Mouse (Mus musculus) intestine, embryonic 15.5 days (tissue): Measurements from ENCODE around the gene Hook1. TPM values are rescaled to one million over a fixed set of nuclear protein-coding genes. Genes with fewer than 3 reads are reported as not detected.
A peak's percentile ranks its signal among the peaks of the same experiment; 100 is the strongest.

ENCODE experiments used
- ATAC-seq: fragments of 200-750 bp; cut with Nextera tagmentation; 2 replicates; pipeline ENCODE4 v1.8.0; 2017; ENCODE audit warnings: moderate TSS enrichment, moderate library complexity
- H3K27ac ChIP-seq: fragments of 300-500 bp; sonication (generic); 2 replicates; pipeline ENCODE4 v1.5.1; 2015; ENCODE audit warnings: mild to moderate bottlenecking, inconsistent platforms
- H3K27me3 ChIP-seq: fragments of 300-500 bp; sonication (generic); replicated peaks from 2 replicates; pipeline ENCODE4 v1.6.1; 2015; ENCODE audit warnings: inconsistent platforms
- H3K36me3 ChIP-seq: fragments of 300-500 bp; sonication (generic); 2 replicates; pipeline ENCODE4 v1.6.1; 2015; ENCODE audit warnings: inconsistent platforms
- H3K4me1 ChIP-seq: fragments of 300-500 bp; sonication (generic); replicated peaks from 2 replicates; pipeline ENCODE4 v1.6.1; 2015; ENCODE audit warnings: inconsistent platforms
- H3K4me2 ChIP-seq: fragments of 300-500 bp; sonication (generic); replicated peaks from 2 replicates; pipeline ENCODE4 v1.6.1; 2015; ENCODE audit warnings: mild to moderate bottlenecking, inconsistent platforms
- H3K4me3 ChIP-seq: fragments of 300-500 bp; sonication (generic); replicated peaks from 2 replicates; pipeline ENCODE4 v1.5.1; 2015; ENCODE audit warnings: inconsistent platforms
- H3K9ac ChIP-seq: fragments of 300-500 bp; sonication (generic); 2 replicates; pipeline ENCODE4 v1.6.1; 2015; ENCODE audit warnings: inconsistent platforms
- H3K9me3 ChIP-seq: fragments of 300-500 bp; sonication (generic); 2 replicates; pipeline ENCODE4 v1.6.1; 2016; ENCODE audit warnings: inconsistent platforms
- WGBS: fragments of 180-500 bp; shearing (Covaris S2); methylation state at CpG from one replicate; pipeline ENCODE4 v1.1.7; 2015; 5-methylcytosine and 5-hydroxymethylcytosine counted together
- polyA plus RNA-seq: library from polyadenylated mRNA; unstranded; fragments of >200 nt; fragmentation: Nextera tagmentation; extraction: Ambion mirVana; gene quantifications from 2 replicates; pipeline ENCODE4 v1.2.1, GENCODE M21; 2015

Hook1 gene
- polyA plus RNA-seq = 35.1 and 37.5 TPM in 2 replicates

DNA sequence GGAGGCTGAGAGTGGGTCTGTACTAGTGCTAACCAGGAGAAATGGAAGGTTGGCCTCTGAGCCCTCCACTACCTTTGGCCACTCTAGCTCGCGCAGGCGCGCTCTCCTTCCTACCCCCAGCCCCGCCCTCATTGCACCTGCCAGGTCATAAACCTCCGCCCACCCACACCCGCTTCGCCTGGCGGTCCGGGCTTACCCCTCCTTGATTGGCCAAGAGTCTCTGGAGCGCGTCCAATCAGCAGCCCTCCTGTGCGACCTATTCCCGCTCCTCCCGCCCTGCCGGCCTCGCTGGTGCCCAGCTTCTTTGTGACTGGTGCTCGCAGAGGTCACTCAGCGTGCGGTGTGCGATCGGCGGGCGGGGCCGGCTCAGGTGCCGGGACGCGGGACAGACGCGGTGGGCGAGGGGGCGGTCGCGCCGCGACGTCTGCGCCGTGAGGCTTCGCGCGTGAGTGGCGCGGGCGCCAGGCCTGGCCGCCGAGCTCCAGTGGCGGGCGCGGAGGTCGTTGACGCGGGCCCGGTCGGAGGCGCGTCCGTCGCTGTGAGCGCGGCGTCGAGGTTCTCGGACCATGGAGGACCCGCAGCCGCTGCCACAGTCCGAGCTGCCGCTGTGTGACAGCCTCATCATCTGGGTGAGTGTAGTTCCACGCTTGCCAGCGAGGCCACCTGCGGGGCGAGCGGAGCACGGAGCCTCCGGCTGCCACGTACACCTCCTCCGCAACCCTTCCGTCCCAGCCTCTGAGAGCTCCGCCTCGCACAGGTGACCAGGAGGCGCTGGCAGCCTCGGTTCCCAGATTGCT is at the start of gene Hook1:
Gene Hook1 (plus strand): TSS at position 313 of the 797 bp plus-strand sequence.
- no peaks in the 10 kb centered on the region for H3K36me3 ChIP-seq
- H3K4me3 ChIP-seq = peak within 1 kb of the TSS; percentile 62
- H3K27ac ChIP-seq = peak within 1 kb of the TSS; percentile 66
- no peaks in the 10 kb centered on the region for H3K27me3 ChIP-seq
- ATAC-seq = peak; percentile 100
- H3K4me2 ChIP-seq = peak within 1 kb of the TSS; percentile 79
- under 1% methylated on average over 82 of the region's 82 CpGs for WGBS
- H3K9ac ChIP-seq = peak within 1 kb of the TSS; percentile 70
- 0 out of 2 replicates have a peak, but pooled peaks cover 2% of the 10 kb centered on the region for H3K4me1 ChIP-seq
- no peaks in the 10 kb centered on the region for H3K9me3 ChIP-seq

DNA sequence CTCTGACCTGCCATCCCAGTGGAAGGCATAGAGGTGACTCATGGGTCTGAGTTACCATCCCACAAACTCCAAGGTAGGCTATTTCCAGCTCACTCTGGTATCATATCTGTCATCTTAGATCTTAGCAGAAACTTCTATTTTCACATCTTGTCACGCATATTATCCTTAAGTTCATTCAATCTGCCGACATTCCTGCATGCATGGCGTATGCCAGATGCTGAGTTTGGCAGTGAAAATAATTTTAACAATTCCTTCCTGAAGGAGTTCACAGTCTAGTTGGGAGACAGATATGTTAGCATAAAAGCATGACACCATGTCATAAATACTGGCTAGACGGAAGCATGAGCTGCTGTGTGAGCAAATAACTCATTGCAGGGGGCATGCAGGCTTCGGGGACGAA is 49.3 kb upstream of the Hook1 start:
- no peak overlapping the region for H3K27ac ChIP-seq
- 58% methylated on average over 6 of the region's 6 CpGs for WGBS

DNA sequence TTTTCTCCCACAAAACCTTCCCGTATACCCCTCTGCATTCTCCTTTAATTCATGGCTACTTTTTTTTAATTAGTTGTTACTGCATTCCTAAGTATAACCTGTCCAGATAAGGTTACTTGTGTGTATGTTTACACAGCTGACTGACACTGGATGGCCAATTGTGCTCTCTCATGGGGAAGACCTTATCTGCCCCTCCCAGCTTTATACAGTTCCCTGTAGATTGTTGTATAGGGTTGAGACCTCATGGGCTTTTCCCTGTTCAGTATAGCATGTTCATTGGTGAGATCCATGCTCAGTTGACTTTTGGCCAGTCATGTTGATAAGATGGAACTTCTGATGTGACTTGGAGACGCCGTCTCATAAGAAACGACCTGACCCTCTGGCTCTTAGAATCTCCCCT is 46.6 kb upstream of the Hook1 start:
- no peaks in the 10 kb centered on the region for H3K27me3 ChIP-seq
- no peak overlapping the region for H3K27ac ChIP-seq
- 74% methylated on average over 4 of the region's 4 CpGs for WGBS
- H3K4me1 ChIP-seq = no peaks in the 10 kb centered on the region
- H3K4me2 ChIP-seq = no peak overlapping the region
- peak; percentile 57 for ATAC-seq
- H3K9ac ChIP-seq = no peak overlapping the region
- H3K4me3 ChIP-seq = no peak overlapping the region
- no peaks in the 10 kb centered on the region for H3K36me3 ChIP-seq
- no peaks in the 10 kb centered on the region for H3K9me3 ChIP-seq

More for the DNA sequence above, 49.3 kb upstream of the Hook1 start:
- Histone ChIP-seq H3K4me1 (no peaks in the 10 kb centered on the region), H3K9ac (no peak overlapping the region), H3K4me2 (no peak overlapping the region), H3K36me3 (no peaks in the 10 kb centered on the region), H3K9me3 (no peaks in the 10 kb centered on the region), H3K4me3 (no peak overlapping the region), H3K27me3 (no peaks in the 10 kb centered on the region)
- ATAC-seq = no peak

DNA sequence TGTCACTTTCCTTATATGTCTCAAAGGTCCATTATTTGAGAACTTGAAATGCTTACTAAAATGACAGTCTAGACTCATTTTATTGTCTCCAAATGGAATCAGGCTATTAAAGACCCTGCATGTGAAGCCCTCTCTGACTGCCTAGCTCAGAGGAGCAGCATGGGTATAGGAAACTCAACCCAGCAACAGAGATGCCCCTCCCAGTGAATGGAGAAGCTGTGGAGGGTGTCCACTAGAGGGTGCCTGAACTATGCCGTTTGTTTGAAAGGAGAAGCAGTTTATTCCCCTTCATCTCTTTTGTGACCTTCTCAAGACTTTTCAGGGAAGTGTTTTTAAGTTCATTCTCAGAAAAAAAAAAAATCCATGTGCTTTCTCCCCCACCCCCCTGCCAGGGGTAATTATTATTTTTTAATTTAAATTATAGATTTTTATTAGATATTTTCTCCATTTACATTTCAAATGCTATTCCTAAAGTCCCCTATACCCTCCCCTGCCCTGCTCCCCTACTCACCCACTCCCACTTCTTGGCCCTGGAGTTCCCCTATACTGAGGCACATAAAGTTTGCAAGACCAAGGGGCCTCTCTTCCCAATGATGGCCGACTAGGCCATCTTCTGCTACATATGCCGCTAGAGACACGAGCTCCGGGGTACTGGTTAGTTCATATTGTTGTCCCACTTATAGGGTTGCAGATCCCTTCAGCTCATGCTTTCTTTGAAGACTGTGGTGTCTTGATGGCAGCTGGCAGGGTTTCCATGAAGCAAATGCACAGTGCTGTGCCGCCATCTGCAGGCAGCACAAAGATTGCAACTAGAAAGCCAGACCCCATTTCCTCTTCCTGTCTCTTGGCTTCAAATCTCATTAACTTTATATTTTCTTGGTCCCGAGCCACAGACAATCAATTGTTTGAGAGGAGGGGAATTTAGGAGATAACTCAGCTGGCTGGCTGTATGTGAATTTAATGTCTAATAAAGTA is 42.5 kb upstream of the Hook1 start:
- H3K4me3 ChIP-seq = no peak overlapping the region
- no peak overlapping the region for H3K27ac ChIP-seq
- no peak overlapping the region for H3K4me2 ChIP-seq
- H3K4me1 ChIP-seq = no peaks in the 10 kb centered on the region
- H3K36me3 ChIP-seq = no peaks in the 10 kb centered on the region
- H3K9ac ChIP-seq = no peak overlapping the region
- no peaks in the 10 kb centered on the region for H3K9me3 ChIP-seq
- peak; percentile 60 for ATAC-seq
- no peaks in the 10 kb centered on the region for H3K27me3 ChIP-seq
- WGBS = 8% methylated on average over 7 of the region's 7 CpGs

DNA sequence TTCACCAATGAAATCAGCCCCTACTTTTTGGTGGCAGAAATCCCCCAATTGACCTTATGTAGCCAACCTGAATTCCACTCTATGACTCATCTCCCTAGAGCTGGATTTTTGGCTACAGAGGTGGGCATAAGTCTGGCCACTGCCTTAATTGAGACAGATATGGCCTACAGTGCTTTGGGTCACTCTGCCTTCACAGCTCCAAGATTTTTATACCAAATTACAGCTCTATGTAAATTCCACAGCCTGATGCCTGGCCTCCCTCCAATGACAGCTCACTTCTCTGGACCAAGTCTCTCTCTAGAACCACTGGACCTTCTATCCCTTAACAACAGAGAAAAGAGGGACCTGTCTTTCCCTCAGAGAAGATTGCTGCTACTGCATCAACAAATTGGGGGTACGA is 38.2 kb upstream of the Hook1 start:
- H3K9me3 ChIP-seq = no peaks in the 10 kb centered on the region
- no peak overlapping the region for H3K4me2 ChIP-seq
- ATAC-seq = no peak
- H3K4me1 ChIP-seq = no peaks in the 10 kb centered on the region
- H3K9ac ChIP-seq = no peak overlapping the region
- H3K36me3 ChIP-seq = no peaks in the 10 kb centered on the region
- H3K4me3 ChIP-seq = no peak overlapping the region
- no peaks in the 10 kb centered on the region for H3K27me3 ChIP-seq
- 92% methylated on average over 1 of the region's 1 CpGs for WGBS
- no peak overlapping the region for H3K27ac ChIP-seq

DNA sequence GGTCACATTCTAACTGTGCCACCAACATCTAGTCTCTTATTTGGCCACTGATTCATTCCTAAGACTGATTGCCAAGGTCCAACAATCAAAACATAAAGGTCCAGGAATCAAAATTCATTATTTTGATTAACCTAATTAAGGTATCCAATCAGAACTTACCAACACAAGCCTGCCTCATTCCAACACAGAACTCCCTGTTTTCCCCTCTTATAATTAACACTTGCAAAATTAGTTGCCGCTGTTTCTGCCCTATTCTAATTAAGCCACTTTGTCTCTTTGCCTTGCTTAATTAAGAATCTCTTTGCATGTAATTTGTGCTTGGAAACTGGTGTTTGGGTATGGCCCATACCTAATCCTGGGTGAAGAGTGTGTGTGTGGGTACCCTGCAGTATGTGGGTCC is 37.1 kb upstream of the Hook1 start:
- no peak overlapping the region for H3K9ac ChIP-seq
- no peaks in the 10 kb centered on the region for H3K36me3 ChIP-seq
- no peak overlapping the region for H3K4me2 ChIP-seq
- ATAC-seq = no peak
- H3K4me3 ChIP-seq = no peak overlapping the region
- H3K27me3 ChIP-seq = no peaks in the 10 kb centered on the region
- no peak overlapping the region for H3K27ac ChIP-seq
- H3K4me1 ChIP-seq = no peaks in the 10 kb centered on the region
- WGBS = 86% methylated on average over 1 of the region's 1 CpGs
- no peaks in the 10 kb centered on the region for H3K9me3 ChIP-seq

DNA sequence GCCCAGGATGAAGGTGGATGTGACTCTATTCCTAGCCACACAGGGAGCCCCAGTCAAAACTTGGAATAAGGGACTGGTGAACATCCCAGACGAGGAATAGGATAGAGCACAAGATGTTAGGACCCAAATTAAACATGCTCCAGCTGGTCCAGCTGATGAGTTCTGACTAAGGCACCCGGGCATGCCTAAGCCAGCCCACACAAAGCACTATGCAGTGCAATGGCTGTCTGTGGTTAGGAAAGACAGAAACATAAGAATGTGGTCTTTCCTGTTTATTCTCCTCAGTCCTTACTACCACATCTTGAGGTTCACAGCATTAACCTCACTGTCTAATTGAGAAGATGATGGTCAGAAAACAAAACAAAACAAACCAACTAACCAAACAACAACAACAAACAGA is 35.7 kb upstream of the Hook1 start:
- no peak overlapping the region for H3K4me2 ChIP-seq
- ATAC-seq = no peak
- no peak overlapping the region for H3K9ac ChIP-seq
- no peak overlapping the region for H3K4me3 ChIP-seq
- no peaks in the 10 kb centered on the region for H3K9me3 ChIP-seq
- H3K36me3 ChIP-seq = no peaks in the 10 kb centered on the region
- H3K4me1 ChIP-seq = no peaks in the 10 kb centered on the region
- WGBS = 55% methylated on average over 2 of the region's 2 CpGs
- no peaks in the 10 kb centered on the region for H3K27me3 ChIP-seq
- H3K27ac ChIP-seq = no peak overlapping the region

DNA sequence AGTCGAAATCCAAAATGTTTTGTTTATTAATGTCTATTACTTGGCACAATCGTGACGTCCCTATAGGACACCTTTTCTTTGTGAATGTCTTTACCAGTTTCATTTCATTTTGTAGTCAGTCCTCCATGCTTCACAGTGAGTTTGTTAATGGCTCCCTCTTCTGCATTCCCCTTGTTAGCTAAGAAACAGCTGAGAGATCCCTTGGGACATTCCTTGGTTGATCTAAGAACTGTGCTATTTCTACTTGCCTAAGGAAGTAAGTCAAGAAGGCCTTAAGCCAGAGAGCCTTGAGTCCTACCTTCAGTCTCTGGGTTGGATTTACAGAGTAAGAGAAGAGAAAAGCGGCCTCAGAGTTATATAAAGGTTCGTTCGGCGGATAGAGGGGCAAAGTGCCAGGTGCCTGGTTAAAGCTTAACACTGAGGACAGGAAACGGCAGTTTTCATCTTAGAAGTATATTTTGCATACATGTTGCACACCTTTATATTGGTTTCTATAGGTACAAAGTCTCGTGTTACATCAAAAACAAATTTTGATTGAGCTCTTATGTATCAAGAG is 33.2 kb upstream of the Hook1 start:
- H3K27me3 ChIP-seq = no peaks in the 10 kb centered on the region
- ATAC-seq = peak; percentile 88
- no peaks in the 10 kb centered on the region for H3K36me3 ChIP-seq
- H3K9ac ChIP-seq = no peak overlapping the region
- peak overlapping the region; percentile 72 for H3K27ac ChIP-seq
- H3K4me2 ChIP-seq = no peak overlapping the region
- H3K4me3 ChIP-seq = no peak overlapping the region
- no peaks in the 10 kb centered on the region for H3K4me1 ChIP-seq
- no peaks in the 10 kb centered on the region for H3K9me3 ChIP-seq
- WGBS = 72% methylated on average over 9 of the region's 9 CpGs

DNA sequence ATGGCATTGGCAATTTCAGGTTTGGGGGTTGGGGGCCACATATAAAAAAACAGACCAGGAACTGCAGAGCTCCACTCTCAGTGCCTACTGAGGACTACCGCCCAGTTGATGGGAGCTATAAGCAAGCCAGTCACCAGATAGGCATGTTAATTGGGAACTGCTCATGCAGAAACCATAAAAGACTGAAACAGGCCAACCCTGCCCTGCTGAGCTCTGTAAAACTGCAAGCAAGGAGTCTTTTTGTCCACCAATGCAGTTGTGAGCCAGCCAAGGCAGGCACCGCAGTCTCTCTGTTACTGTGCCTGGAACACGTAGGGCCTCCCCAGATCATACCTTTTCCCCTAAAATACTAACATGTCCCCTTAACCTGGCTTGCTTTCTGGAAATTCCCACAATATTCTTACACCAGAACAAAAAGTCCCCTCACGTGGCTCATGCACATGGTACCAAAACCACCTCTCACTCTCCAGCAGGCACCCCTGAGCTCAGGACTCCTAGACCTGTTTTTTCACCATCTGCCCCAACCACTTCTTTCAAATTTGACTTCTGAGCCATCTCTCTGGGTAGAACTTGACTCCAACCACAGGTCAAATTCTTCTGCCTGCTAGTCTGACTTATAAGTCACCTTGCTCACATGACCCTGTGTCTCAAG is 32.5 kb upstream of the Hook1 start:
- H3K36me3 ChIP-seq = no peaks in the 10 kb centered on the region
- H3K4me3 ChIP-seq = no peak overlapping the region
- H3K4me2 ChIP-seq = no peak overlapping the region
- H3K9ac ChIP-seq = no peak overlapping the region
- WGBS = 79% methylated on average over 4 of the region's 4 CpGs
- peak overlapping the region; percentile 72 for H3K27ac ChIP-seq
- peak; percentile 96 for ATAC-seq
- no peaks in the 10 kb centered on the region for H3K27me3 ChIP-seq
- H3K9me3 ChIP-seq = no peaks in the 10 kb centered on the region
- no peaks in the 10 kb centered on the region for H3K4me1 ChIP-seq

DNA sequence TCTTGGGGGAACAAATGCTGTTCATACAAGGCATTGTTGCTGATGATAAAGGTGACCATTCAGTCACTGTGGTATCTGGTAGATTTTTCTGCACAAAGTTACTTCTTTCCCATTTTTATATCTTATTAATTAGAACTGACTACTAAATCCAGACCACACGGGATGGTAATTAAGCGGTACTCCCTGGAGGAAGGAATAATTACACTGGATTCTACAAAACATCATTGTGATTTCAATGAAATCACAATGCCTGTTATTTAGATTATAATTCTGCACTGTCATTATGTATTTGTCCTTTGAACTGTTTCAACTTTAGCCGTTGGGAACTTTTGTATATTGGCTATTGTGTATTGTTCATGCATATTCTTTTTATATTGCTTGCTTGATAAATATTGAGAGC is 28.3 kb upstream of the Hook1 start:
- Histone ChIP-seq H3K4me3 (no peak overlapping the region), H3K27me3 (no peaks in the 10 kb centered on the region), H3K4me1 (no peaks in the 10 kb centered on the region), H3K9me3 (no peaks in the 10 kb centered on the region), H3K36me3 (no peaks in the 10 kb centered on the region), H3K9ac (no peak overlapping the region), H3K4me2 (no peak overlapping the region), H3K27ac (no peak overlapping the region)
- WGBS = 77% methylated on average over 3 of the region's 3 CpGs
- ATAC-seq = peak; percentile 17; the same call in 1 of the 2 replicates

DNA sequence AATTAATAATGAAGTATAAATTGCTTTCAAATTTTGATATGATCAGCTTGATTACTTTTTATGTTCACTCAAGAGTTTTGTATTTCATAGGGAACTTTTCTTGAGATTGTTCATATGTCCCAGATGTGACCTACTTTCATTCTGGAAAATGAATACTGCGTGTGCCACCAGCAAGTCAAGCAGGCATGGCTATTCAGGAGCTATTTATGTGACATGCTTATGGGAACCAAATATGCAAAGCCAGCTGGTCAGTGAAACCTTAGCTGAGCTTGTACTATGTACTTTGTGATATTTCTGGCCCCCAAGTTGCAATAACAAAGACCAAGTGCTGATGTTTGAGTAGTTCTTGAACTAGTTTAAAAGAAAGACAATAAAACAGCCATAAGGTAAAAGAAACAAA is 19.1 kb upstream of the Hook1 start:
- no peak for ATAC-seq
- no peak overlapping the region for H3K9ac ChIP-seq
- H3K36me3 ChIP-seq = no peaks in the 10 kb centered on the region
- no peak overlapping the region for H3K4me2 ChIP-seq
- no peak overlapping the region for H3K4me3 ChIP-seq
- H3K9me3 ChIP-seq = no peaks in the 10 kb centered on the region
- no peaks in the 10 kb centered on the region for H3K27me3 ChIP-seq
- 77% methylated on average over 1 of the region's 1 CpGs for WGBS
- no peak overlapping the region for H3K27ac ChIP-seq
- no peaks in the 10 kb centered on the region for H3K4me1 ChIP-seq

DNA sequence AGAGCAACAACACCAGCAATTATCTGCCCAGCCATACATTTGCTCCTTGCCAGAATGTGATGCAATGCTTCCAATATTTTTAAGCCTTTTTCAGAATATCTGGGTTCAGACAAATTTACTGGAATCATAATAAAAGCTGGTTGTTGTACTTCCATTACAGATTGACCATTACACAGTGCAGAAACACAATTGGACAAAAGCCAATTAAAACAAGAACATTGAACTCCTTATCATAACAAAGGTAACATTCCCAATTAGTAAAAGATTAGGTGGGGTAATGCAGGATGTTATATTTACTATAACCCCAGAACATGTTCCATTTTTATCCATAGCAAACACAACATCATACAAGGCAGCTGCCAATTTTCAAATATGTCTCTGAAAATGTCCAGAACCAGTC is 13.7 kb upstream of the Hook1 start:
- Histone ChIP-seq H3K36me3 (no peaks in the 10 kb centered on the region), H3K27me3 (no peaks in the 10 kb centered on the region), H3K9me3 (no peaks in the 10 kb centered on the region), H3K4me1 (no peaks in the 10 kb centered on the region; the same call in 1 of the 2 replicates), H3K27ac (no peak overlapping the region), H3K4me3 (no peak overlapping the region), H3K4me2 (no peak overlapping the region), H3K9ac (no peak overlapping the region)
- peak; percentile 31; the same call in 1 of the 2 replicates for ATAC-seq
